Mouse (Mus musculus): ENCODE data around the gene Clec2h. TPM values are rescaled to one million over a fixed set of nuclear protein-coding genes. Genes with fewer than 3 reads are reported as not detected.
"Not testable (repeated sequence)": the region's sequence is repeated elsewhere in the genome, so short reads cannot be mapped to it uniquely, and the experiment has no call there.

Clec2h gene
- total RNA-seq (2017), result not detected in 3 replicates

- no peak for ATAC-seq (replicated peaks; ENCODE audit: insufficient number of reproducible peaks, low FRiP score, low TSS enrichment, poor library complexity, severe bottlenecking)
Measured at GRCm38 (mm10) chr6:128662206-128662605, at the start of gene Clec2h. TSS of gene Clec2h (plus strand) at chr6:128662385.

DNA sequence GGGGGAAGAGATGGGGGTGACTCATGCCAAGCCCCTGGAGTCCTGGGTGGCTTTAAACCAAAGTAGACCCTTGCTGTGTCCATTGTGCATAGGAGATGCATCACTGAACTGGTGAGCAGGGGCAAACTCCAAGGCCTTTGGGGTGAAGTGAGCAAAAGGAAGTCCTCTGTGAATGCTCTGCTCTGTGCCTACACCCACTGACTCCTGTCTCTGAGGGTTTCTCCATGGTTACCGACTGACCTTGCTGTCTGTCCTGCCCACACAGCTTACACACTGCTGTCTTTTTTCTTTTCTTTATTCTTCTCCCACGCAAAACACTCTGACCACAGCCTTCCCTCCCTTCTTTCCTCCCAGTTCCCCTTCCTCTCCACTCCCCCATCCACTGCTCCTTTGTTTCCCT, 39.5 kb upstream of the Clec2h start:
- ATAC-seq (replicated peaks; ENCODE audit: insufficient number of reproducible peaks, low FRiP score, low TSS enrichment, poor library complexity, severe bottlenecking), result no peak

DNA sequence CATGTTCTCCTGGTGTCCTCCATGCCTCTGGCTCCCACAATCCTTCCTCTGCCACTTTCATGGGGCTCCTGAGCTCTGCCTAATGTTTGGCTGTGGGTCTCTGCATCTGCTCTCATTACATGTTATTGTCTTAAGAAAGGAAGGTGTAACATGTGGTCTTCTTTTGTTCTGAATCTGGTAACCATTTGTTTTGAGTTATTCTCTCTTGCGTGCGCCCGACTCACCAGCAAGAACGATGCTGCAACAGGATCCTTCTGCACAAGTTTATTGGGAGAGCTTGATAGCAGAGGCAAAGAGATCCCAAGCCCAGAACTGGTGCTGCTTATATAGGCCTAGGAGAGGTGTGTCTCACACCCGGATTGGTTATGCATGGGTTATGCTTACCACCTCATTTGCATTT, 38.8 kb upstream of the Clec2h start, which contains the start of gene Klrb1a:
Gene Klrb1a, minus strand, starts transcription at position 101 of the 400 bp plus-strand sequence.
- not testable (repeated sequence) for ATAC-seq (replicated peaks; ENCODE audit: insufficient number of reproducible peaks, low FRiP score, low TSS enrichment, poor library complexity, severe bottlenecking)

GRCm38 (mm10) chr6:128624425-128624824, 37.8 kb upstream of the Clec2h start:
- ATAC-seq (replicated peaks; ENCODE audit: insufficient number of reproducible peaks, low FRiP score, low TSS enrichment, poor library complexity, severe bottlenecking), result no peak

DNA sequence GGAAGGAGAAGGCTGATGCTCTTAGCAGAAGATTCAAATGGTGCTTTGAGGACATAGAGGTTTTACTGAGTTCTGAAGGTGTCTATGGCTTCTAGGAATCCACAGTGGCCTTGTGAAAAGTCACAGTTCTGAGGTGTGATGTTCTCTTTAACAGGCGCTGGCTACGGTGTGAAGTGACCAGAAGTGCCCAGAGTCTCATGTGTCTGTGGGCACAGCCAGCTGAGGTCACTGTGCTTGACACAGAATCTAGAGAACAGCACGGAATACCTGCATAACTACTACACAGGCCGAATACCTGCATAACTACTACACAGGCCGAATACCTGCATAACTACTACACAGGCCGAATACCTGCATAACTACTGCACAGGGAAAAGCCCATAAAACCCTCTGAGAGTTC, 36.9 kb upstream of the Clec2h start:
- peak; percentile 44; the same call in 1 of the 2 replicates for ATAC-seq (replicated peaks; ENCODE audit: insufficient number of reproducible peaks, low FRiP score, low TSS enrichment, poor library complexity, severe bottlenecking)

- ATAC-seq (replicated peaks; ENCODE audit: insufficient number of reproducible peaks, low FRiP score, low TSS enrichment, poor library complexity, severe bottlenecking), result 0 out of 2 replicates have a peak, but pooled peaks have one; percentile 51
Measured at GRCm38 (mm10) chr6:128629771-128630739, 32.1 kb upstream of the Clec2h start.

DNA sequence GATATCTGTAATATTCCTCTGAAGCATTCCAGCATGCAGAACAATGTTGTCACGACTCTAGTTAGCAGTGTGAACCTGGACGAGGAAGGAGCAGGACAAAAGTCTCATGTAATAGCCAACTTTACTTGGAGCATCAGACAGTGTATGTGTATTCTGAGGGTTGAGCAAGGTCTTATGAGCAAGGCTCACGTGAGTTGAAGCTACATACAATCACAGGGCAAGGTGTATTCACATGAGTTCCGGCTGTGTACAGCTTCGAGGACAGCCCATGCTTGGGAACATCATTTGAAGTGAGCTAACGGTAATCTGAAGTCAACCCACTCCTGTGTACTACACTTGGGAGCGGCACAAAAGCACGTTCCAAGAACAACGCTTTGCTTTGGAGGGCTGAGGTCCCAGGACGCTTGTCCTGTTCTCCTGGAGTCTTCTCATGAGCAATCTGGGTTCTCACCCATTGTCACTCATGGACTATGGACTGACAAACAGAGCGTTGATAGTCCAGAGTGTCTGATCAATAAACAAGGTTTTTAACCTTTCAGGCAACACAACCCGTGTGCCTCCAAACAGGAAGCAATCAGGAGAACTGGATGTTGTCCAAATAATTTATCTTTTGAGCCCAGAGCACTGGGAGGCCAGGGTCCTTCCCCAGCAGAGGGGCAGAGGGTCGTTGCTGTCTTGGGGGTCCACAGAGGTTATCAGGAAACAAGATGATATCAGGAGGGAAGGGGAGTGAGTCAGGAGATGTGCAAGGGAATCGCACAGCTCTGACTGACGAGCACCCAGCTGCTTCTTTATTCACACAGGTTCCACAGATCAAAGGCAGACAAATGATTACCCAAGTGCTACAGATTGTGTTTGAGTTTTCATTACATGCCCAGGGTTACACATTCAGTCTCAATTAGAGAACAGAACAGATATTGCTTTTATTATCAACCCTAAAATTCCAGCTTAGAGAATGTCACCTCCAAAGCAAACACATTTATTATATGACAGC, 31.0 kb upstream of the Clec2h start:
- not testable (repeated sequence) for ATAC-seq (replicated peaks; ENCODE audit: insufficient number of reproducible peaks, low FRiP score, low TSS enrichment, poor library complexity, severe bottlenecking)

DNA sequence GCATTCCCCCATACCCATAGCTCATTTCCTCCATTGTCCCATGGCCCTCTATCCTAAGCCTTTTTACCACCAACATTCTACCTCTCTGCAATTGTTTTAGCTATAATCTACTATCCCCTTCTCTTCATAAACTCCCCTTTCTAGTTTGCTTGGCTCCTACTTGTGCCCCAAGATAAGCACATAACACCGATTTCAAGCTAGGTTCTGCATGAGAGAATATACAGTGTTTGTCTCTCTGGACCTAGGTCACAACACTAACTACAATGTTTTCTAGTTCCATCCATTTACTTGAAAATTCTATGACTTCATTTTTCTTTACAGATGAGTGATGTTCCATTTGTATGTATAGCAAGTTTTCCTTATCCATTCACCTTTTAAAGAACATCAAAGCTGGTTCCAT, 21.5 kb upstream of the Clec2h start:
- no peak for ATAC-seq (replicated peaks; ENCODE audit: insufficient number of reproducible peaks, low FRiP score, low TSS enrichment, poor library complexity, severe bottlenecking)

DNA sequence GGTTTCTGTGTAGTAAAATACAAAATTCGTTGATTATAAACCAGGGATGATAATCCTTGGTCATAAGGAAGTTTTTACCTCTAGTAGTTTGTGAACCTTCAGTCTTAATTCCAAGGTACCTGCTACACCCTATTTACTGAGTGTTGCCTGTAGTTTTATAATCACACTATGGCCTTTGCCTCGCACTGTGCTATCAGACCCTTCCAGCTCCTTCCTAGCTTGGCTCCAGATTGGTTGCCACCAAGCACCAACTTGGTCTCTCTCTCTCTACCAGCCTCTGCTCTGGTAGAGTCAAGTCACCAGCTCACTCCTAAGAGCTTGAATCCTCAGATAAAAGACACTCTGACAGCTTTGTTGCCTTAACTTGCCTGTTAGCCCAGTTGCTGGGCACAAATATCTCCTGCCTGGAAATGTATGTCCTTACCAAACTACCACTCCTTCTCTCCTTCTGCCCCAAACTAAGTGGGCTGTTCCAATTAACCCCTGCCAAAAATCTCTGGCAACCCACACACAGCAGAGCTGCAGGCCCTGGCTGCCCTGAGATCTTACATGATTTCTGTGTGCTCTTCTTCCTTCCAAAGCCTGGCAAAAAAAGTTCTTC, 21.0 kb upstream of the Clec2h start:
- ATAC-seq (replicated peaks; ENCODE audit: insufficient number of reproducible peaks, low FRiP score, low TSS enrichment, poor library complexity, severe bottlenecking), result no peak

GRCm38 (mm10) chr6:128643999-128644398, 18.2 kb upstream of the Clec2h start:
- no peak for ATAC-seq (replicated peaks; ENCODE audit: insufficient number of reproducible peaks, low FRiP score, low TSS enrichment, poor library complexity, severe bottlenecking)

DNA sequence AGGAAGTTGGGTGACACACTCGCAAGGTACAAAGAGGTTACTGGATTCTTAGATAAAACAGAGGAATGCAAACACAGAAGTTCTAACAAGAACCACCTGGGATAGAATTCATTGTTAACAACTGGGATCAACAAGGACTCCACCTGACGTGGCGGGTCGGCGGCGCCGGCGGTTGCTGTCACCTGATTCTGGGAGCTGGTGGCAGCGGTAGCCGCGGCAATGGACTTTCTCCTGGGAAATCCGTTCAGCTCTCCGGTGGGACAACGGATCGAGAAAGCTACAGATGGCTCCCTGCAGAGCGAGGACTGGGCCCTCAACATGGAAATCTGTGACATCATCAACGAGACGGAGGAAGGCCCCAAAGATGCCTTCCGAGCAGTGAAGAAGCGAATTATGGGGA, 17.5 kb upstream of the Clec2h start:
- ATAC-seq (replicated peaks; ENCODE audit: insufficient number of reproducible peaks, low FRiP score, low TSS enrichment, poor library complexity, severe bottlenecking), result not testable (repeated sequence)

DNA sequence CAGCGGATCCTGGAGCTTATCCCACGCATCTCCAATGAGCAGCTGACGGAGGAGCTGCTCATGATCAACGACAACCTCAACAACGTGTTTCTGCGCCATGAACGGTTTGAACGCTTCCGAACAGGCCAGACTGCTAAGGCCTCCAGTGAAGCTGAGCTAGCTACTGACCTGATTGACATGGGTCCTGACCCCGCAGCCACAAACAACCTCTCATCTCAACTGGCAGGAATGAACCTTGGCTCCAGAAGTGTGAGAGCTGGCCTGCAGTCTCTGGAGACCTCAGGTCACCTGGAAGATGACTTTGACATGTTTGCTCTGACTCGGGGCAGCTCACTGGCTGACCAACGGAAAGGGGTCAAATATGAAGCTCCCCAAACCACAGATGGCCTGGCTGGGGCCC, 16.5 kb upstream of the Clec2h start:
- not testable (repeated sequence) for ATAC-seq (replicated peaks; ENCODE audit: insufficient number of reproducible peaks, low FRiP score, low TSS enrichment, poor library complexity, severe bottlenecking)

DNA sequence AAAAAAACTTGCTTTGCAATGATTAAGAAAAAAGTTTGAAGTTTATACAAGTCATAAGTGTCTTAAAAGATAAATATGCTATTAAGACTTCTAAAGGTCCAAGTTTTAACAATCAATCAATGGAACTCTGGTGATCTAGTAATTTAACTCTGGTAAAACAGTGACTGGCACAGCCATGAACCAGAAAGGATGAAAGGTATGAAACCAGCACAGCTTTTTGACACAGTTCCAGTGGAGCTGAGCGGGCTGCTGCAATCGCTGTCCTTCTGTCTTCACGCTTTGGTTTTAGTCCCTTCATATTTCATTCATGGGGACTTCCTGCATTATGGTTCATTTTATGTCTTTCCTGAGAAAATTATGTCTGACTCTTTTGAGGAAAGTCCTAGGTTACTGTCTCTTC, 12.5 kb upstream of the Clec2h start:
- ATAC-seq (replicated peaks; ENCODE audit: insufficient number of reproducible peaks, low FRiP score, low TSS enrichment, poor library complexity, severe bottlenecking), result no peak

- no peak for ATAC-seq (replicated peaks; ENCODE audit: insufficient number of reproducible peaks, low FRiP score, low TSS enrichment, poor library complexity, severe bottlenecking)
Measured at GRCm38 (mm10) chr6:128650187-128650586, 12.0 kb upstream of the Clec2h start.

DNA sequence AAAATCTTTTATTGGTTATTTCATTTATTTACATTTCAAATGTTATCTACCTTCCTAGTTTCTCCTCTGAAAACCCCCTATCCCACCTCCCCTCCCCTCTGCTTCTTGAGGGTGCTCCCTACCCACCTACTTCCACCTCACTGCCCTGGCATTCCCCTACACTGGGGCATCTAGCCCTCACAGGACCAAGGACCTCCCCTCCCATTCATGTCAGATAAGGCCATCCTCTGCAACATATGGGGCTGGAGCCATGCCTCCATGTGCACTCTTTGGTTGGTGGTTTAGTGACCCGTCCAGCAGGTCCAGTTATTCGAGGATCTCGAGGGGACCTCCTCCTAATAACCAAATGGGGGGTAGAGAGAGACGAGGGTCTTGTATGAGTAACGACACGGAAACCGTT, 11.4 kb upstream of the Clec2h start:
- not testable (repeated sequence) for ATAC-seq (replicated peaks; ENCODE audit: insufficient number of reproducible peaks, low FRiP score, low TSS enrichment, poor library complexity, severe bottlenecking)

- ATAC-seq (replicated peaks; ENCODE audit: insufficient number of reproducible peaks, low FRiP score, low TSS enrichment, poor library complexity, severe bottlenecking), result no peak
Measured at GRCm38 (mm10) chr6:128652938-128653337, 9.2 kb upstream of the Clec2h start.

GRCm38 (mm10) chr6:128661249-128661648, 936 bp upstream of the Clec2h start:
- no peak for ATAC-seq (replicated peaks; ENCODE audit: insufficient number of reproducible peaks, low FRiP score, low TSS enrichment, poor library complexity, severe bottlenecking)

GRCm38 (mm10) chr6:128669936-128670335, 7.8 kb downstream of the Clec2h start:
- ATAC-seq (replicated peaks; ENCODE audit: insufficient number of reproducible peaks, low FRiP score, low TSS enrichment, poor library complexity, severe bottlenecking), result no peak

- ATAC-seq (replicated peaks; ENCODE audit: insufficient number of reproducible peaks, low FRiP score, low TSS enrichment, poor library complexity, severe bottlenecking), result no peak
Measured at GRCm38 (mm10) chr6:128679574-128679973, 17.4 kb downstream of the Clec2h start.

All from monocyte, adult 5-6 weeks (primary cell).